Mouse (Mus musculus) testis, adult 2 months (tissue): ENCODE results near the gene A2ml1. TPM values are rescaled to one million over a fixed set of nuclear protein-coding genes. Genes with fewer than 3 reads are reported as not detected.

Source experiments
- H3K27ac ChIP-seq: fragments of 200-500 bp; 2 replicates; pipeline ENCODE4 v1.5.1; 2012; ENCODE audit warnings: low read depth, low read length; ENCODE audit not compliant: control insufficient read depth, insufficient read depth
- H3K27me3 ChIP-seq: fragments of 200-500 bp; 2 replicates; pipeline ENCODE4 v1.6.1; 2012; ENCODE audit warnings: mild to moderate bottlenecking, low read length, moderate library complexity; ENCODE audit not compliant: control insufficient read depth, insufficient read depth
- H3K36me3 ChIP-seq: fragments of 200-500 bp; 2 replicates; pipeline ENCODE4 v1.6.1; 2012; ENCODE audit warnings: mild to moderate bottlenecking, low read length; ENCODE audit not compliant: control insufficient read depth, insufficient read depth
- H3K4me1 ChIP-seq: fragments of 200-500 bp; 2 replicates; pipeline ENCODE4 v1.6.1; 2012; ENCODE audit warnings: low read length; ENCODE audit not compliant: control insufficient read depth, insufficient read depth
- H3K4me3 ChIP-seq: fragments of 200-500 bp; 2 replicates; pipeline ENCODE4 v1.5.1; 2012; ENCODE audit warnings: low read depth, mild to moderate bottlenecking, low read length, moderate library complexity, mixed read lengths; ENCODE audit not compliant: control insufficient read depth
- CTCF ChIP-seq: fragments of 200-500 bp; IDR thresholded peaks from 2 replicates; pipeline ENCODE4 v1.5.1; 2012; ENCODE audit warnings: low read depth, mild to moderate bottlenecking, inconsistent platforms, low read length, moderate library complexity; ENCODE audit not compliant: control insufficient read depth, insufficient read depth, insufficient replicate concordance
- POLR2A ChIP-seq: fragments of 200-500 bp; IDR thresholded peaks from 2 replicates; pipeline ENCODE4 v1.6.1; 2012; ENCODE audit warnings: low read depth, mild to moderate bottlenecking, inconsistent platforms, low read length, moderate library complexity; ENCODE audit not compliant: control insufficient read depth
- polyA plus RNA-seq: library from polyadenylated mRNA; depleted of rRNA; stranded (reverse); fragments of >200 nt; gene quantifications from 2 replicates; pipeline ENCODE4 v1.2.3, GENCODE M21; 2012

Gene A2ml1
- polyA plus RNA-seq, 1 experiment = 0.17 TPM

- H3K4me1 ChIP-seq = no peaks in the 10 kb centered on the region
- no peak overlapping the region for H3K27ac ChIP-seq
- no peaks in the 10 kb centered on the region for H3K36me3 ChIP-seq
- no peak overlapping the region for H3K4me3 ChIP-seq
- no peak for TF ChIP-seq POLR2A
- H3K27me3 ChIP-seq = no peaks in the 10 kb centered on the region
Observed at GRCm38 (mm10) chr6:128548532-128548931, 32.9 kb downstream of the A2ml1 start.

- H3K27ac ChIP-seq = no peak overlapping the region
- H3K4me1 ChIP-seq = peaks cover 4% of the 10 kb centered on the region
- no peak for TF ChIP-seq CTCF
- H3K36me3 ChIP-seq = no peaks in the 10 kb centered on the region
- H3K27me3 ChIP-seq = no peaks in the 10 kb centered on the region
- H3K4me3 ChIP-seq = no peak overlapping the region
Observed at GRCm38 (mm10) chr6:128545402-128545801, 36.0 kb downstream of the A2ml1 start.

GRCm38 (mm10) chr6:128543226-128543625, 38.2 kb downstream of the A2ml1 start:
- no peak for TF ChIP-seq CTCF
- TF ChIP-seq POLR2A = no peak
- Histone ChIP-seq H3K27me3 (no peaks in the 10 kb centered on the region), H3K4me3 (peak overlapping the region; percentile 56), H3K36me3 (no peaks in the 10 kb centered on the region), H3K4me1 (peaks cover 4% of the 10 kb centered on the region), H3K27ac (no peak overlapping the region)

GRCm38 (mm10) chr6:128535250-128535649, 46.2 kb downstream of the A2ml1 start:
- no peaks in the 10 kb centered on the region for H3K4me1 ChIP-seq
- TF ChIP-seq CTCF (no peak), POLR2A (no peak)
- H3K27me3 ChIP-seq = no peaks in the 10 kb centered on the region
- no peaks in the 10 kb centered on the region for H3K36me3 ChIP-seq
- H3K4me3 ChIP-seq = no peak overlapping the region
- H3K27ac ChIP-seq = no peak overlapping the region

GRCm38 (mm10) chr6:128533296-128533695, 48.1 kb downstream of the A2ml1 start:
- no peaks in the 10 kb centered on the region for H3K36me3 ChIP-seq
- no peak overlapping the region for H3K4me3 ChIP-seq
- no peaks in the 10 kb centered on the region for H3K27me3 ChIP-seq
- H3K4me1 ChIP-seq = no peaks in the 10 kb centered on the region
- TF ChIP-seq CTCF (no peak), POLR2A (no peak)
- H3K27ac ChIP-seq = no peak overlapping the region

GRCm38 (mm10) chr6:128532701-128533100, 48.7 kb downstream of the A2ml1 start:
- H3K27ac ChIP-seq = no peak overlapping the region
- H3K36me3 ChIP-seq = no peaks in the 10 kb centered on the region
- TF ChIP-seq POLR2A (no peak), CTCF (no peak)
- no peaks in the 10 kb centered on the region for H3K27me3 ChIP-seq
- no peak overlapping the region for H3K4me3 ChIP-seq
- no peaks in the 10 kb centered on the region for H3K4me1 ChIP-seq

GRCm38 (mm10) chr6:128528491-128528890, 52.9 kb downstream of the A2ml1 start:
- Histone ChIP-seq H3K4me1 (no peaks in the 10 kb centered on the region), H3K27me3 (no peaks in the 10 kb centered on the region), H3K27ac (no peak overlapping the region), H3K4me3 (no peak overlapping the region), H3K36me3 (no peaks in the 10 kb centered on the region)
- no peak for TF ChIP-seq POLR2A
- no peak for TF ChIP-seq CTCF

GRCm38 (mm10) chr6:128527110-128527509, 54.3 kb downstream of the A2ml1 start:
- no peaks in the 10 kb centered on the region for H3K36me3 ChIP-seq
- H3K4me3 ChIP-seq = no peak overlapping the region
- no peaks in the 10 kb centered on the region for H3K27me3 ChIP-seq
- no peak overlapping the region for H3K27ac ChIP-seq
- no peak for TF ChIP-seq CTCF
- no peak for TF ChIP-seq POLR2A
- H3K4me1 ChIP-seq = no peaks in the 10 kb centered on the region
